Mouse (Mus musculus) limb, embryonic 15.5 days (tissue): ENCODE results near the gene Tcf25. TPM values are rescaled to one million over a fixed set of nuclear protein-coding genes. Genes with fewer than 3 reads are reported as not detected.

ENCODE experiments used
- ATAC-seq: fragments of 200-750 bp; cut with Nextera tagmentation; 2 replicates; pipeline ENCODE4 v1.8.0; 2017; ENCODE audit warnings: low read depth, moderate TSS enrichment; ENCODE audit not compliant: insufficient number of reproducible peaks, low FRiP score, low TSS enrichment
- H3K27ac ChIP-seq: fragments of 300-500 bp; sonication (generic); 2 replicates; pipeline ENCODE4 v1.5.1; 2015; ENCODE audit warnings: moderate library complexity, mild to moderate bottlenecking, inconsistent platforms
- H3K27me3 ChIP-seq: fragments of 300-500 bp; sonication (generic); 2 replicates; pipeline ENCODE4 v1.6.1; 2015; ENCODE audit warnings: inconsistent platforms
- H3K36me3 ChIP-seq: fragments of 300-500 bp; sonication (generic); 2 replicates; pipeline ENCODE4 v1.6.1; 2015; ENCODE audit warnings: inconsistent platforms
- H3K4me1 ChIP-seq: fragments of 300-500 bp; sonication (generic); 2 replicates; pipeline ENCODE4 v1.6.1; 2015; ENCODE audit warnings: inconsistent platforms
- H3K4me2 ChIP-seq: fragments of 300-500 bp; sonication (generic); 2 replicates; pipeline ENCODE4 v1.6.1; 2015; ENCODE audit warnings: mild to moderate bottlenecking, inconsistent platforms
- H3K4me3 ChIP-seq: fragments of 300-500 bp; sonication (generic); 2 replicates; pipeline ENCODE4 v1.5.1; 2015; ENCODE audit warnings: mild to moderate bottlenecking, inconsistent platforms
- H3K9ac ChIP-seq: fragments of 300-500 bp; sonication (generic); 2 replicates; pipeline ENCODE4 v1.6.1; 2015; ENCODE audit warnings: inconsistent platforms
- H3K9me3 ChIP-seq: fragments of 300-500 bp; sonication (generic); 2 replicates; pipeline ENCODE4 v1.6.1; 2016; ENCODE audit warnings: inconsistent platforms
- WGBS: fragments of 180-500 bp; shearing (Covaris S2); methylation state at CpG from one replicate; pipeline ENCODE4 v1.1.7; 2015; 5-methylcytosine and 5-hydroxymethylcytosine counted together
- polyA plus RNA-seq: library from polyadenylated mRNA; unstranded; fragments of >200 nt; fragmentation: Nextera tagmentation; extraction: Ambion mirVana; gene quantifications from 2 replicates; pipeline ENCODE4 v1.2.1, GENCODE M21; 2015

Gene Tcf25
- polyA plus RNA-seq, 1 experiment from 2014 or later: 191 TPM

DNA sequence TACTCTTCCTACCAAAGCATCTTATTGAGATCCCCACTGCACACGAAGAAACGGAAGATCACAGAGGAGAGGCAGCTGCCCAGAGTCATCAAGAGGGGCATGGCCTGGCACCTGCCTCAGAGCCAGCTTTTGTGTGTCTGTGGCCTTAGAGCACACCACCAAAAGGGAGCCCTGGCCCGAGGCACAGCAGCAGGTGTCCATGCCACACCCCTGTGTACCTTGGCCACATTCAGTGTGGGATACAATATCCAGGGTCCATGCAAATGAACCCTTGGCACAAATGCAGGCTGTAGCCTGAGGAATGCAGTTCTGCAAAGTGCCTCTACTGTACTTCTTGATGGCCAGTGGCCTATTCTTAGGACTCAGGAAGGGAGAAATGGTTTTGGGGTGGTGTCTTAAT is 36.1 kb upstream of the Tcf25 start:
- 81% methylated on average over 3 of the region's 3 CpGs for WGBS
- no peak overlapping the region for H3K27ac ChIP-seq
- H3K27me3 ChIP-seq: peaks cover 24% of the 10 kb centered on the region
- no peak overlapping the region for H3K4me2 ChIP-seq
- no peak overlapping the region for H3K9ac ChIP-seq
- H3K9me3 ChIP-seq: no peaks in the 10 kb centered on the region
- no peak overlapping the region for H3K4me3 ChIP-seq
- peaks cover 12% of the 10 kb centered on the region for H3K4me1 ChIP-seq
- H3K36me3 ChIP-seq: no peaks in the 10 kb centered on the region
- no peak for ATAC-seq

DNA sequence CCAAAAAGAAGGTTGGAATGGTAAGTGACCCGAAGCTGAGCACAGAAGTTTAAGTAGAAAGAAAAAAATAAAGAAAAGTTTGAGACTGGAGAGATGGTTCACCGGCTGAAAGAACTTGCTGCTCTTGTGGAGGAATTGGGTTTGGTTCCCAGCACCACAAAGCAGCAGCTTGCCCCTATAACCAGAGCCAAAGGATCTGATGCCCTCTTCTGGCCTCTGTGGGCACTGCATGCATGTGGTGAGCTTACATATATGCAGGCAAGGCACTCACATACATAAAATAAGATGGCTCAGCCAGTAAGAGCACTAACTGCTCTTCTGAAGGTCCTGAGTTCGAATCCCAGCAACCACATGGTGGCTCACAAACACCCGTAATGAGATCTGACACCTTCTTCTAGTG is 33.5 kb upstream of the Tcf25 start:
- Histone ChIP-seq H3K9me3 (no peaks in the 10 kb centered on the region), H3K4me2 (no peak overlapping the region), H3K27me3 (no peaks in the 10 kb centered on the region), H3K27ac (no peak overlapping the region), H3K9ac (no peak overlapping the region), H3K36me3 (no peaks in the 10 kb centered on the region), H3K4me3 (no peak overlapping the region), H3K4me1 (peaks cover 3% of the 10 kb centered on the region; the same call in 1 of the 2 replicates)
- WGBS: 88% methylated on average over 4 of the region's 4 CpGs
- ATAC-seq: no peak

DNA sequence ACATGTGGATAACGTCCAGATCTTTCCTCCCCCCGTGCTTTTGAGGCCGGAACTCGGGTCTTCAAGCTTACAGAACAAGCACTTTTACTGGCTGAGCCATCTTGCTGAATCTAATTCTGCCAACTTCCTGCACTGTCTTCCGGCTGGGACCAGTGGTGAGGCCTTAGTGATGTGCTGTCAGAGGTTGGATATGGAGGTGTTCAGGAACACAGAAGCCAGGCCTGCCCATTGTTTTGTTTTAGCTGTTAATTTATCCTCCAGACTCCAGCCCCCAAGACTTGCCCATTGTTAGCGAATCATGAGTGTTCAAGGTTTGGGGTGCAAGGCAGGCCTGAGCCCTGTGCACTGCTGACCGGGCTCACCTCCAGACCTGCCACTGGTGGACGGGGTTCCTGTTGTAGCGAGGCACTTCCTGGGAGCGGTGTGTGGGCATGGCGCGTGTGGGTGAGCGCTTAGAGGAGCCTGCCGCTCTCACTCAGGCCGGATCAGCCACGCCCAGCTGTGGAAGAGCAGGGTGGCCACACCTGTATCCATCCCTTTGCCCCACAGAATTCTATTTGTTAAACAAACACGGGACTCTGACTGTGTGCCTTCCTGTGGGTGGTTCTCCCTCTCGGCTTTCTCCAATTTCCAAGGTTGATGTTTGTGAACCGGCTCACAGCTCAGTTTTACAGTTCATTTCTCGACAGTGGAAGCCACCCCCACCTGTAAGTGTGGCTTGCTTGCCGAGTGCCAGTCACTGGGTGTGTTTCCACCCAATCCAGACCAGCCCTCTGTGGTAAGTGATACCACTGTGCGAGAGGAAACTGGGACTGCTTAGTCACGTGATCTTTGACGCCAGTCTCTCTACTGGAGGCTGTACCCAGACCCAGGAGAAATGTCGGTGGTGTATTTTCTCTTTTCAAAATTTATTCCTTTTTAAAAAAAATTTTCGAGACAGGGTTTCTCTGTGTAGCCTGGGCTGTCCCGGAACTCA is 32.2 kb upstream of the Tcf25 start:
- no peak for ATAC-seq
- Histone ChIP-seq H3K4me2 (no peak overlapping the region), H3K27me3 (no peaks in the 10 kb centered on the region), H3K36me3 (no peaks in the 10 kb centered on the region), H3K4me3 (no peak overlapping the region), H3K9ac (no peak overlapping the region), H3K27ac (no peak overlapping the region), H3K9me3 (no peaks in the 10 kb centered on the region), H3K4me1 (peaks cover 3% of the 10 kb centered on the region; the same call in 1 of the 2 replicates)
- 79% methylated on average over 27 of the region's 27 CpGs for WGBS

DNA sequence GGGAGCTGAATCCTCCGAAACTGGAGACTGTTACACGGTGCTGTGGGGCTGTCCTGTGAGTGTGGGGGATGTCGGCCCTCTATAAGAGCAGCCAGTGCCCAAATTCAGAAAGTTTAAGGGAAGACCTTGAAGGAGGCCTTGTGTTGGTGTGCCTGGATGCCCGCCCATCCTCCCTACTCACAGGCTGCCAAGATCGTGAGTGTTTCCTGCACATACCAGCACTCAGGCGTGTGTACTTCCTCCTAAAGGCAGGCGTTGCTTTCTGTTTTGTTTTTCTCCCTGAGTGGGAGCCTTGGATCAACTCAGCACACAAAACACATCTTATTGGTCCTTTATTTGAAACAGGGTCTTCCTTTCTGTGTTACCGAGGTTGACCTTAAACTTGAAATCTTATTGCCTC is 31.3 kb upstream of the Tcf25 start:
- 77% methylated on average over 8 of the region's 8 CpGs for WGBS
- Histone ChIP-seq H3K4me2 (no peak overlapping the region), H3K9me3 (no peaks in the 10 kb centered on the region), H3K27ac (no peak overlapping the region), H3K9ac (no peak overlapping the region), H3K27me3 (no peaks in the 10 kb centered on the region), H3K36me3 (no peaks in the 10 kb centered on the region), H3K4me3 (no peak overlapping the region), H3K4me1 (peaks cover 3% of the 10 kb centered on the region; the same call in 1 of the 2 replicates)
- ATAC-seq: no peak

DNA sequence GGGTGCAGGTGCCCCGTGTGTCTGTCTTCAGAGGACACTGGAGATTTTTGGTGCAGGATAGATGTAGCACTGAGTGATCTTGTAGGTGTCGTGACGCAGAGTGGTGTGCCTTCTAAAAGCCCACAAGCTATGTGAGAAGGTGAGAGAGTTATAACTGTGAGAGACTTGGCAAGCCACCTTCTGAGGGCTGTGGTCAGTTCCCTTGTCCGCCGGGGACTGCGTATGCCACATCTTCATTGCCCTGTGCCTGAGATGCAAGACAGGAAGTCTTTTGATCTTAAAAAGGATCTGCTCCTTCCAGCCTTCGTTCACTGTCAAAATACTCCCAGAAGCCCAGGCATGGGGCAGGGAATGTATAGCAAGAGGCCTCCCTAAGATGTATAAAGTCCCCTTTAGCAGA is 30.6 kb upstream of the Tcf25 start:
- Histone ChIP-seq H3K27me3 (no peaks in the 10 kb centered on the region), H3K9me3 (no peaks in the 10 kb centered on the region), H3K36me3 (no peaks in the 10 kb centered on the region), H3K4me3 (no peak overlapping the region), H3K4me2 (no peak overlapping the region), H3K4me1 (peaks cover 3% of the 10 kb centered on the region), H3K9ac (no peak overlapping the region), H3K27ac (no peak overlapping the region)
- ATAC-seq: no peak
- WGBS: 65% methylated on average over 7 of the region's 7 CpGs

DNA sequence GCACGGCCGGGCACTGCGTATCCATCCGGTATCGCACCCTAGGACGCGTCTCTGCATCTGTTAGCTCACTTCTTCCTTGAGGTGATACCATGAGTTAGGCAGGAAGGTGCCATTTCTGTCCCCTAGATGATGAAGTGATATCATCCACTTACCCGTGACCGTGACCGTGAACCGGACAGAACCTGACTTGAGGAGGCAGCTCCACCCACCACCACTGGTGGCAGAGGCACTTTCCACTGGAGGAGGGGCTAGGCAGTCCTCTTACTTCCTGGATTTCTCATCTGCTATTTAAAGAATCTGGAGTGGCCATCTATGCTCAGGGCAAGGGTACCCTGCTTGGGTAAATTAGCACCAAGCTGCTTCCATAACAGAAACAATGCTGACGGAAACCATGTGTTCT is 30.1 kb upstream of the Tcf25 start:
- Histone ChIP-seq H3K4me2 (no peak overlapping the region), H3K27me3 (no peaks in the 10 kb centered on the region), H3K36me3 (no peaks in the 10 kb centered on the region), H3K9ac (no peak overlapping the region), H3K4me1 (peaks cover 8% of the 10 kb centered on the region), H3K27ac (no peak overlapping the region), H3K4me3 (no peak overlapping the region), H3K9me3 (no peaks in the 10 kb centered on the region)
- no peak for ATAC-seq
- WGBS: 78% methylated on average over 12 of the region's 12 CpGs

DNA sequence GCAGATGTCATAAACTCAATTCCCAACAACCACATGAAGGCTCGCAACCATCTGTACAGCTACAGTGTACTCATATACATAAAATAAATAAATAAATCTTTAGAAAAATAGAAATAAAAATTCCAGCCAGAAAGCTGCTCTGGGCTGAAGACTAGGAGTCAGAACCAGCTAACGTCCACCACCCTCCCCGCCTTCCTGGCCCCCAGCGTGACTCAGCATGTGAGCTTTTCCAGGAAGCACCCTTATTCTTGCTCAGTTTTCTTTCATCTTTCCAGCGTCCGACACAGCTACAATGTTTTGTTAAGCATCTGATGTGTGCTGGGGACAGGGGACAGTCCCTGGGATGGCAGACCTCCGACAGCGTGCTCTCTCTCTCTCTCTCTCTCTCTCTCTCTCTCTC is 28.4 kb upstream of the Tcf25 start:
- peaks cover 15% of the 10 kb centered on the region for H3K4me1 ChIP-seq
- no peak overlapping the region for H3K4me2 ChIP-seq
- H3K27me3 ChIP-seq: no peaks in the 10 kb centered on the region
- no peaks in the 10 kb centered on the region for H3K36me3 ChIP-seq
- H3K9me3 ChIP-seq: no peaks in the 10 kb centered on the region
- WGBS: 74% methylated on average over 8 of the region's 8 CpGs
- H3K4me3 ChIP-seq: no peak overlapping the region
- no peak for ATAC-seq
- H3K27ac ChIP-seq: no peak overlapping the region
- H3K9ac ChIP-seq: no peak overlapping the region

DNA sequence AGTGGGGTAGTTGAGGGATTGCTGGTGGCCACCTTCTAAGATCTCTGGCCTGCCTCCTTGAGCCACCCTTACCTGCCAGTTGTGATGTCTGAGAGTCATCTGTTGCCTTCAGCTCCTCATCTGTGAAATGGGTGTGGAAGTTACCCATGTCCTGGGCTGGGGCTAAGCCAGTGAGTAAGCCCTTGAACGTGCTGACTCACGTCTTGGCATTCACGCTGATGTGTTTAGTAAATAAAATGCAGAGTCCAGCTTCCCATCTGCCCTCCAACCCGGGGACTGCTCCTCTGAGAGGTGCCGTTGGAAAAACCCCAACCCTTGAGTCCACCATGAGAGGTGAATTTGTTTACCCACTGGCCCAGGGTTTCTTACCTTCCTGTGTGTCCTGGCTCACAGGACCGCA is 27.7 kb upstream of the Tcf25 start:
- 81% methylated on average over 6 of the region's 6 CpGs for WGBS
- H3K4me1 ChIP-seq: peaks cover 15% of the 10 kb centered on the region
- H3K9me3 ChIP-seq: no peaks in the 10 kb centered on the region
- no peaks in the 10 kb centered on the region for H3K36me3 ChIP-seq
- H3K27me3 ChIP-seq: no peaks in the 10 kb centered on the region
- no peak overlapping the region for H3K9ac ChIP-seq
- H3K27ac ChIP-seq: no peak overlapping the region
- H3K4me2 ChIP-seq: no peak overlapping the region
- no peak for ATAC-seq
- no peak overlapping the region for H3K4me3 ChIP-seq

DNA sequence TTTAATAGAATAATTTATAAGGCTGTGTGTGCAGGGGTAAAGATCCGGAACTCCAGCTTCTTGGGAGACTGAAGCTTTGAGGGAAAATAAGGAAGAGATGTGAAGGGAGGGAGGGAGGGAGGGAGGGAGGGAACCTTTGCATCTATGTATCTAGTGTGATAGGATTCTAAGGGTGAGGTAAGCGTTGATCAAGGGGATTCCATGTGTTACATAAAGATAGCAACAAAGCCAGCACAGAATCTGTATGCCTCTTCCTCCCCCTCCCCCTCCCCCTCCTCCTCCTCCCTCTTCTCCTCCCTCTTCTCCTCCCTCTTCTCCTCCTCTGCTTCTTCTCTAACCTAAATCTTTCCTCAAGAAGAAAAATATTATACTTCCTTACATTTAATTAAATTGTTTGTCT is 26.3 kb upstream of the Tcf25 start:
- no peak overlapping the region for H3K9ac ChIP-seq
- no peaks in the 10 kb centered on the region for H3K9me3 ChIP-seq
- ATAC-seq: no peak
- no peak overlapping the region for H3K27ac ChIP-seq
- H3K4me1 ChIP-seq: peaks cover 15% of the 10 kb centered on the region
- H3K36me3 ChIP-seq: no peaks in the 10 kb centered on the region
- no peak overlapping the region for H3K4me3 ChIP-seq
- 64% methylated on average over 2 of the region's 2 CpGs for WGBS
- no peaks in the 10 kb centered on the region for H3K27me3 ChIP-seq
- no peak overlapping the region for H3K4me2 ChIP-seq

DNA sequence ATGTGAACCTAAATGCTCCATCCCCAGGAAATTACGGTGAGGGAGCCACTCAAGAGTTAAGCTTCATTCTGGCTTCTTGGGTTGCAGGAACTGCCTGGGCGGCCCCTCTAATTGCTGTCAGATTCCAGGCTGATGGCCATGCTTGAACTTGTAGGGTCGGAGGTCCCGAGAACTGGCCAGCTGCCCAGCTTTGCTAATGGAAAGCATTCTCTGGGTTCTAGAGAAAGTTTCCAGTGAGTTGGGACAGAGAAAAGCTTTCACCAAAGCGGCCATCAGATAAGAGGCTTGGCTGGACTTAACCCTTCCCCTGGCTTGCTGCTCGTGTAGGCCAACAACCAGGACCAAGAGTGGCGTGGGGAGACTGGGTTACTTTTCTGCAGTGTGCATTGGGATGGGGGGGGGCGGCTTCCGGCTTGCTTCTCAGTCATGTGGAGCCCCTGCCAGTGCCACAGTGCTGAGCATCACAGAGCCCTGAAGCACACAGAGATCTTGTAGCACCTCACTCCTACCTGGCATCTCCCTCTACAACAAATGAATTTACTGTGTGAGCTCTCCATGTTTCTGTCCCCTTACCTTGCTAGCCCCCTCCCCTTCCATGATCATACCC is 25.2 kb upstream of the Tcf25 start:
- Histone ChIP-seq H3K27ac (no peak overlapping the region; the same call in none of the 2 replicates), H3K27me3 (0 out of 2 replicates have a peak, but pooled peaks cover 5% of the 10 kb centered on the region), H3K4me3 (no peak overlapping the region), H3K9me3 (no peaks in the 10 kb centered on the region), H3K9ac (no peak overlapping the region), H3K4me2 (no peak overlapping the region), H3K4me1 (peaks cover 15% of the 10 kb centered on the region), H3K36me3 (no peaks in the 10 kb centered on the region)
- WGBS: 29% methylated on average over 9 of the region's 9 CpGs
- no peak for ATAC-seq

DNA sequence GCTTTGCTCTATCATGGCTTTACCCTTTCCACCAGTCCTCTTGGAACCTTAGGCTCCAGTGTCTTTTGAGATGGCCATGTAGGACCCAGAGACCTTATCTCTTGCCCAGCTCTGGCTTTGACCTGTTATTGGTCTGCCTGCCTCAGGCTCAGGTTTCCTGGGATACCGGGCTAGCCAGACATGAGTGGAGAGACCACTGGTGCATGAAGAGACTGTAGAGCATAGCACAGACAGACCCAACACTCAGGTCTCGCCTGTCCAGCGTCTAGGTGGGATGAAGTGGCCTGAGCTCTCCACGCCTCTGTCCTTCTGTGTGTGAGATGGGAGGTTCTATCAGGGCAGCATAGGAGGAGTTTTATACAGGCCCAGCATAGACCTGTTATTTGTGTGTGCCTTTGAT is 24.5 kb upstream of the Tcf25 start:
- no peak overlapping the region for H3K4me3 ChIP-seq
- H3K9me3 ChIP-seq: no peaks in the 10 kb centered on the region
- WGBS: 80% methylated on average over 4 of the region's 4 CpGs
- ATAC-seq: no peak
- no peak overlapping the region for H3K4me2 ChIP-seq
- H3K36me3 ChIP-seq: no peaks in the 10 kb centered on the region
- 0 out of 2 replicates have a peak, but pooled peaks cover 12% of the 10 kb centered on the region for H3K27me3 ChIP-seq
- peaks cover 13% of the 10 kb centered on the region for H3K4me1 ChIP-seq
- H3K27ac ChIP-seq: no peak overlapping the region
- H3K9ac ChIP-seq: no peak overlapping the region

DNA sequence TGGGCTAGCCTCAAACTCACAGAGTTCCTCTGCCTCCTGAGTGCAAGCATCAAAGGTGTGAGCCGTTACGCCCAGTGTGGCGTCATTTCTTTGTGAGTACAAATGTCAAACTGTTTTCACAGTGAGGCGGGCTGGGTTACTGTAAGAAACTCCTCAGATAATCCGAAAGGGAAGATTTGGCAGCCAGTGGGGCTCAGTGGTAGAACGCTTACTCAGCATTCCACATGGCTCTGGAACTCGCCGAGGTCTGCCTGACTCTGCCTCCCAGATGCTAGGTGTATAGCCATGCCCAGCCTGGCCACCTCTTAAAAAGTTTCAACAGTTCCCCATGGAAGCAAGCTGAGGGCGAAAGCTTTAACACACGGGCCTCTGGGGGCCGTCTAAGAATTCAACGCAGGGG is 21.4 kb upstream of the Tcf25 start:
- Histone ChIP-seq H3K4me3 (no peak overlapping the region), H3K9ac (no peak overlapping the region), H3K9me3 (no peaks in the 10 kb centered on the region), H3K27ac (no peak overlapping the region), H3K36me3 (no peaks in the 10 kb centered on the region), H3K4me2 (no peak overlapping the region), H3K4me1 (peaks cover 13% of the 10 kb centered on the region), H3K27me3 (0 out of 2 replicates have a peak, but pooled peaks cover 16% of the 10 kb centered on the region)
- ATAC-seq: no peak
- WGBS: 79% methylated on average over 12 of the region's 12 CpGs
